Mouse (Mus musculus) MEL (cell line): ENCODE data around the gene Slc7a5. TPM values are rescaled to one million over a fixed set of nuclear protein-coding genes. Genes with fewer than 3 reads are reported as not detected.
A peak's percentile ranks its signal among the peaks of the same experiment; 100 is the strongest.

Experiments
- DNase-seq: peaks from one replicate; pipeline ENCODE4 v3.0.0; 2011; ENCODE audit warnings: low read depth, low spot score
- H3K27ac ChIP-seq: 2 replicates; pipeline ENCODE4 v1.5.1; 2012; ENCODE audit warnings: low read depth, mild to moderate bottlenecking, control low read depth, low read length, moderate library complexity; ENCODE audit not compliant: control insufficient read depth
- H3K27me3 ChIP-seq, 2 experiments: fragments of 150-350 bp in 1 of 2; sonication (generic) in 1 of 2; 2 replicates each; pipeline ENCODE4 v1.6.1; 2012; ENCODE audit warnings: low read length in 2 of 2, mild to moderate bottlenecking in 2 of 2, improper control_type of control experiment in 1 of 2, moderate library complexity in 1 of 2; ENCODE audit not compliant: insufficient read depth in 2 of 2, control insufficient read depth in 1 of 2
- H3K36me3 ChIP-seq, 2 experiments: 2 replicates each; pipeline ENCODE4 v1.6.1; 2012 to 2014; ENCODE audit warnings: low read length in 2 of 2, improper control_type of control experiment in 1 of 2, inconsistent platforms in 1 of 2, mild to moderate bottlenecking in 1 of 2; ENCODE audit not compliant: insufficient read depth in 2 of 2, control insufficient read depth in 1 of 2
- H3K4me1 ChIP-seq, 2 experiments: fragments of 150-350 bp in 1 of 2; sonication (generic) in 1 of 2; 2 replicates each; pipeline ENCODE4 v1.6.1; 2012; ENCODE audit warnings: low read length in 2 of 2, improper control_type of control experiment in 1 of 2, mild to moderate bottlenecking in 1 of 2; ENCODE audit not compliant: insufficient read depth in 2 of 2, control insufficient read depth in 1 of 2
- H3K4me3 ChIP-seq, 2 experiments: fragments of 150-350 bp in 1 of 2; sonication (generic) in 1 of 2; 2 replicates each; pipeline ENCODE4 v1.5.1; 2012; ENCODE audit warnings: low read depth in 2 of 2, low read length in 2 of 2, mild to moderate bottlenecking in 2 of 2, moderate library complexity in 2 of 2, control low read depth in 1 of 2, improper control_type of control experiment in 1 of 2; ENCODE audit not compliant: control insufficient read depth in 1 of 2, insufficient read depth in 1 of 2
- H3K79me2 ChIP-seq: 2 replicates; pipeline ENCODE4 v1.6.1; 2012; ENCODE audit warnings: mild to moderate bottlenecking, low read length, moderate library complexity; ENCODE audit not compliant: control insufficient read depth, poor library complexity, insufficient read depth
- H3K9ac ChIP-seq: 2 replicates; pipeline ENCODE4 v1.6.1; 2012; ENCODE audit warnings: low read depth, mild to moderate bottlenecking, control low read depth, low read length, moderate library complexity; ENCODE audit not compliant: control insufficient read depth, poor library complexity, severe bottlenecking
- H3K9me3 ChIP-seq: fragments of 150-350 bp; sonication (generic); replicated peaks from 2 replicates; pipeline ENCODE4 v1.6.1; 2012; ENCODE audit warnings: mild to moderate bottlenecking, low read length, improper control_type of control experiment, moderate library complexity; ENCODE audit not compliant: insufficient read depth
- BHLHE40 ChIP-seq: IDR thresholded peaks from 2 replicates; pipeline ENCODE4 v1.6.1; 2012; ENCODE audit warnings: low read depth, mild to moderate bottlenecking, inconsistent platforms, low read length, improper control_type of control experiment, borderline replicate concordance
- CHD1 ChIP-seq: IDR thresholded peaks from 2 replicates; pipeline ENCODE4 v1.6.1; 2012; ENCODE audit warnings: low read depth, mild to moderate bottlenecking, inconsistent platforms, low read length, improper control_type of control experiment
- CHD2 ChIP-seq: IDR thresholded peaks from 2 replicates; pipeline ENCODE4 v1.6.1; 2011; ENCODE audit warnings: low read length, improper control_type of control experiment
- CTCF ChIP-seq, 3 experiments: IDR thresholded peaks in 2 of 3; conservative IDR thresholded peaks in 1 of 3; 2 replicates each; pipeline ENCODE4 v1.5.1; 2011 to 2012; ENCODE audit warnings: low read length in 3 of 3, low read depth in 2 of 3, mild to moderate bottlenecking in 2 of 3, improper control_type of control experiment in 1 of 3, inconsistent platforms in 1 of 3, mixed read lengths in 1 of 3, moderate library complexity in 1 of 3; ENCODE audit not compliant: control insufficient read depth in 1 of 3, insufficient read depth in 1 of 3, poor library complexity in 1 of 3, severe bottlenecking in 1 of 3
- GABPA ChIP-seq: IDR thresholded peaks from 2 replicates; pipeline ENCODE4 v1.6.1; 2012; ENCODE audit warnings: low read depth, mild to moderate bottlenecking, inconsistent platforms, low read length, improper control_type of control experiment, moderate library complexity
- JUND ChIP-seq: IDR thresholded peaks from 2 replicates; pipeline ENCODE4 v1.6.1; 2011; ENCODE audit warnings: low read depth, mild to moderate bottlenecking, improper control_type of control experiment, low read length
- MAFK ChIP-seq: IDR thresholded peaks from 2 replicates; pipeline ENCODE4 v1.6.1; 2011; ENCODE audit warnings: low read depth, mild to moderate bottlenecking, low read length, improper control_type of control experiment, borderline replicate concordance
- MYB ChIP-seq: IDR thresholded peaks from 2 replicates; pipeline ENCODE4 v1.6.1; 2011; ENCODE audit warnings: mild to moderate bottlenecking, low read depth, low read length, improper control_type of control experiment
- MYC ChIP-seq: IDR thresholded peaks from 2 replicates; pipeline ENCODE4 v1.6.1; 2011; ENCODE audit warnings: low read depth, mild to moderate bottlenecking, low read length, improper control_type of control experiment, moderate library complexity
- NRF1 ChIP-seq: IDR thresholded peaks from 2 replicates; pipeline ENCODE4 v1.6.1; 2014; ENCODE audit warnings: low read depth, mild to moderate bottlenecking, inconsistent platforms, low read length, improper control_type of control experiment, moderate library complexity; ENCODE audit not compliant: poor library complexity, insufficient read depth, severe bottlenecking
- POLR2AphosphoS2 ChIP-seq: IDR thresholded peaks from 2 replicates; pipeline ENCODE4 v1.6.1; 2011; ENCODE audit warnings: low read length, improper control_type of control experiment
- POLR2AphosphoS5 ChIP-seq: IDR thresholded peaks from 2 replicates; pipeline ENCODE4 v1.6.1; 2012; ENCODE audit warnings: low read depth, borderline replicate concordance, mild to moderate bottlenecking, inconsistent platforms, low read length, moderate library complexity, mixed read lengths
- RAD21 ChIP-seq: IDR thresholded peaks from 2 replicates; pipeline ENCODE4 v1.6.1; 2011; ENCODE audit warnings: mild to moderate bottlenecking, low read depth, low read length, improper control_type of control experiment
- SIN3A ChIP-seq: IDR thresholded peaks from 2 replicates; pipeline ENCODE4 v1.6.1; 2012; ENCODE audit warnings: low read length, improper control_type of control experiment, inconsistent platforms
- SMC3 ChIP-seq: IDR thresholded peaks from 2 replicates; pipeline ENCODE4 v1.6.1; 2011; ENCODE audit warnings: low read depth, low read length, improper control_type of control experiment
- TAL1 ChIP-seq: IDR thresholded peaks from 2 replicates; pipeline ENCODE4 v1.6.1; 2012; ENCODE audit warnings: mild to moderate bottlenecking, inconsistent platforms, low read length, moderate library complexity, mixed read lengths
- TBP ChIP-seq: IDR thresholded peaks from 2 replicates; pipeline ENCODE4 v1.8.0; 2011; ENCODE audit warnings: low read depth, low read length, improper control_type of control experiment
- USF1 ChIP-seq: IDR thresholded peaks from 2 replicates; pipeline ENCODE4 v1.6.1; 2014; ENCODE audit warnings: low read depth, mild to moderate bottlenecking, inconsistent platforms, low read length, improper control_type of control experiment, moderate library complexity
- USF2 ChIP-seq, 2 experiments: IDR thresholded peaks; 2 replicates each; pipeline ENCODE4 v1.6.1; 2011 to 2012; ENCODE audit warnings: improper control_type of control experiment in 2 of 2, low read length in 2 of 2, borderline replicate concordance in 1 of 2, inconsistent platforms in 1 of 2, low read depth in 1 of 2, mild to moderate bottlenecking in 1 of 2; ENCODE audit not compliant: insufficient read depth in 1 of 2
- ZC3H11A ChIP-seq: IDR thresholded peaks from 2 replicates; pipeline ENCODE4 v1.6.1; 2012; ENCODE audit warnings: low read depth, mild to moderate bottlenecking, inconsistent platforms, low read length, improper control_type of control experiment
- ZNF384 ChIP-seq: IDR thresholded peaks from 2 replicates; pipeline ENCODE4 v1.6.1; 2012; ENCODE audit warnings: low read depth, mild to moderate bottlenecking, inconsistent platforms, low read length, improper control_type of control experiment
- polyA plus RNA-seq, 2 experiments: library from polyadenylated mRNA; stranded (reverse) in 1 of 2; unstranded in 1 of 2; fragments of >175 nt in 1 of 2; fragments of >200 nt in 1 of 2; gene quantifications; 2 replicates each; pipeline versions ENCODE4 v1.2.1 to v1.2.4; 2012; ENCODE audit warnings: low replicate concordance in 2 of 2, low read depth in 1 of 2; ENCODE audit not compliant: insufficient read length in 2 of 2, insufficient read depth in 1 of 2, missing spikeins in 1 of 2
- total RNA-seq: library from RNA; depleted of rRNA; stranded (reverse); fragments of 300-350 nt; gene quantifications from 2 replicates; pipeline ENCODE4 v1.2.3, GENCODE M21; 2012

Gene Slc7a5
- total and polyA plus RNA-seq, 3 experiments, result 55.0 to 263 (median 108) TPM

GRCm38 (mm10) chr8:121843184-121843733 lies 64.2 kb downstream of the Slc7a5 start (continued):
- no peak for TF ChIP-seq GABPA

GRCm38 (mm10) chr8:121842064-121842955 lies 65.2 kb downstream of the Slc7a5 start:
- no peaks in the 10 kb centered on the region for H3K27me3 ChIP-seq
- H3K4me3 ChIP-seq, result no peak overlapping the region
- H3K79me2 ChIP-seq, result no peaks in the 10 kb centered on the region
- TF ChIP-seq ZNF384 (no peak), NRF1 (no peak), POLR2AphosphoS5 (no peak), CHD2 (no peak), GABPA (no peak), SIN3A (no peak), TBP (no peak), ZC3H11A (no peak), CHD1 (no peak), USF1 (no peak)
- TF ChIP-seq, all 39 proteins: peak for 0
- H3K27ac ChIP-seq, result no peak overlapping the region
- DNase-seq, result no peak
- no peaks in the 10 kb centered on the region for H3K9me3 ChIP-seq
- H3K4me1 ChIP-seq, result peaks cover 0 to 5% of the 10 kb centered on the region in 2 experiments; a peak in 3 of 4 replicates
- H3K36me3 ChIP-seq, result peaks cover 0 to 3% of the 10 kb centered on the region in 2 experiments; a peak in 2 of 4 replicates
- no peak overlapping the region for H3K9ac ChIP-seq

GRCm38 (mm10) chr8:121841242-121841641 lies 66.3 kb downstream of the Slc7a5 start:
- Histone ChIP-seq H3K79me2 (no peaks in the 10 kb centered on the region), H3K4me3 (no peak overlapping the region), H3K9me3 (no peaks in the 10 kb centered on the region), H3K27ac (no peak overlapping the region), H3K27me3 (no peaks in the 10 kb centered on the region), H3K4me1 (no peaks in the 10 kb centered on the region), H3K36me3 (no peaks in the 10 kb centered on the region; a peak in 1 of 4 replicates), H3K9ac (no peak overlapping the region)
- DNase-seq, result peak; percentile 77
- no peak for TF ChIP-seq CHD2
- no peak for TF ChIP-seq USF2 (IDR thresholded peaks at IDR 0.05; ENCODE audit: borderline replicate concordance in 1 of 2, insufficient read depth in 1 of 2, low read depth in 1 of 2, low read length in 2 of 2)
- TF ChIP-seq MYB, result no peak
- peak; percentile 41; the same call in 1 of the 2 replicates for TF ChIP-seq TAL1
- TF ChIP-seq SMC3, result peak; percentile 62
- no peak for TF ChIP-seq CHD1
- peak; percentile 90 to 99 (median 93) for TF ChIP-seq CTCF (IDR thresholded peaks at IDR 0.05 in 2 of 3, conservative IDR thresholded peaks at IDR 0.05 in 1 of 3; ENCODE audit: control insufficient read depth in 1 of 3, insufficient read depth in 1 of 3, low read depth in 2 of 3, low read length in 3 of 3, poor library complexity in 1 of 3, severe bottlenecking in 1 of 3)
- TF ChIP-seq POLR2AphosphoS2, result no peak
- TF ChIP-seq MAFK, result no peak
- TF ChIP-seq SIN3A, result no peak
- TF ChIP-seq JUND, result no peak
- TF ChIP-seq RAD21, result peak; percentile 69
- no peak for TF ChIP-seq BHLHE40
- no peak for TF ChIP-seq MYC
